Mouse (Mus musculus) cerebellum, postnatal 25 days (tissue): ENCODE measurements around the gene ccdc198.
"Not testable (repeated sequence)": the region's sequence is repeated elsewhere in the genome, so short reads cannot be mapped to it uniquely, and the experiment has no call there.

Source experiments
- DNase-seq, 2 experiments: peaks; one replicate each; pipeline ENCODE4 v3.0.0; 2021; ENCODE audit warnings: mixed read lengths in 2 of 2

ccdc198 gene

DNA sequence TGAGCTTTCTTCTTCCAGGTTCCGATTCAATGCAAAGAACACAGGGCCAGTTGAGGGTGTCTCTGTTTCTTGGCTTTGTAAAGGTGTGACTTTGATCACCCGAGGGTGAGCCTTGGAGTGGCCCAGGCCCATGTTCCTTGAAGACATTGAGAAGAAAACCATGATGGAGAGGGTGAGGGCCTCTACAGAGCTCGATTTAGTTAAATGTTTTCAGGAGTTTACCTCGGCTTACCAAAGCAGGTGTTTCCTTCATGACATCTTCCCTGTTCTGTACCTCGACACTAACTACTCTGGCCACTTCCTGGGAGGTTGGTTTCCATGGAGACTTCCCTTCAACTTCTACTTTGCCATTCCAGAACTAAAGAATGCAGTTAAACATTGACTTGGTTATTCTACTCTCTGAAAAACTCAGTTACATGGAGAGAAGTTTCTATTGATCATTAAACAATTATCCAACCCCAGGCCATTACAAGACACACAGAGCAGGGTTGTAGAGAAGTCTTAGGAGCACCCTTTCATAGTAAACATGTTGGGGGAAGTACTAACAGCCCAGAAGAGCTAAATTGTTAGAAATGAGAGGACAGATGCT, at the start of gene ccdc198:
ccdc198 (minus strand) TSS at position 349 of the 589 bp plus-strand sequence.
- DNase-seq, result no peak

DNA sequence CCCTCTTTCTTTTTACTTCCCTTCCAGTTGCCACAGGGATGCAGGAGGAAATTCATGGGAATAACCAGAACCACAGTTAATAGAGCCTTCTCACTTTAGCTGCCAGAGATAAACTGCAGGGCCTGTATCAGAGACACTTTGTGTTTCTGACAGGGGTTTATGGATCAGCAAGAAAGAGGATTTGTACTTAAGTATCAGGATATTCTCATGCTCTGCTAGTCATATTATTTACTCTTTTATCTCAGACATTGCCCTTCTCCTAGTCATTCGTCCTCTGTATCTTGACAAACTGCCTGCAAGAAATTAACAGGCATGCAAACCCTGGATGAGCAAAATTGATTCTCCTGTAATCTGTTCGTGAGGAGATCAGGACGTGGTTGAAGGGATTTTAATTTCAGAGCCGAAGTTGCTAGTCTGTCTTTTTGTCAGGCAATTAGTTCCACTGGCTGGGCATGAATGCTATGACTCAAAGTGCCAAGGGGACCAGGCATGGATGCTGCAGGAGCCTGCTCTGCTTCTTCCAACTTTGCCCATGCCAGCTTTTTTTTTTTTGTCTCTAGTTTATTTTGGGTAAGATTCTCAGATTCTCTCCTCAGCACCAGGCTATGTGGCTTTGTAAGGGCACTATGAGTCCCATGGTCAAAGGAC, 48.7 kb upstream of the ccdc198 start:
- peak in 1 of 2 experiments; percentile 36 for DNase-seq

DNA sequence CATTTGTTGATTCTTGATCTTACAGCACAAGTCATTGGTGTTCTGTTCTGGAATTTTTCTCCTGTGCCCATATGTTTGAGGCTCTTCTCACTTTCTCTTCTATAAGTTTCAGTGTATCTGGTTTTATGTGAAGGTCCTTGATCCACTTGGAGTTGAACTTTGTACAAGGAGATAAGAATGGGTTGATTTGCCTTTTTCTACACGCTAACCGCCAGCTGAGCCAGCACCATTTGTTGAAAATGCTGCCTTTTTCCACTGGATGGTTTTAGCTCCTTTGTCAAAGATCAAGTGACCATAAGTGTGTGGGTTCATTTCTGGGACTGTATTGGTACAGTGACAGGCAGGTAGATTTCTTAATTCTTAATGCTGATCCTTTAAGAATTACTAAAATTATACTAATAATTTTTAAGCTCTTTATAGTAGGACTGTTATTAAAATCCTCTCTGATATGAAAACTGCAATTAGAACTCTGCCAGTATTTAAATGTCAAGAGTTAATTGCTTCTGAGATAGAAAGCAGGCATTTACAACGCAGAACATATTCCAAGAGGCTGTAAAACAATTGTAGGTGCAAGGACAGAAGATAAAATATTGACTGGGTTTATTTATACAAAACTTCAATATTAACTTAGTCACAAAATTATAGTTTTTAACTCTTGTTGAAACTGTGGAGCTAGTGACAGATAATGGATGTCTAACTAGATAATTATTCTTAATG, 44.9 kb upstream of the ccdc198 start:
- DNase-seq, result no peak

DNA sequence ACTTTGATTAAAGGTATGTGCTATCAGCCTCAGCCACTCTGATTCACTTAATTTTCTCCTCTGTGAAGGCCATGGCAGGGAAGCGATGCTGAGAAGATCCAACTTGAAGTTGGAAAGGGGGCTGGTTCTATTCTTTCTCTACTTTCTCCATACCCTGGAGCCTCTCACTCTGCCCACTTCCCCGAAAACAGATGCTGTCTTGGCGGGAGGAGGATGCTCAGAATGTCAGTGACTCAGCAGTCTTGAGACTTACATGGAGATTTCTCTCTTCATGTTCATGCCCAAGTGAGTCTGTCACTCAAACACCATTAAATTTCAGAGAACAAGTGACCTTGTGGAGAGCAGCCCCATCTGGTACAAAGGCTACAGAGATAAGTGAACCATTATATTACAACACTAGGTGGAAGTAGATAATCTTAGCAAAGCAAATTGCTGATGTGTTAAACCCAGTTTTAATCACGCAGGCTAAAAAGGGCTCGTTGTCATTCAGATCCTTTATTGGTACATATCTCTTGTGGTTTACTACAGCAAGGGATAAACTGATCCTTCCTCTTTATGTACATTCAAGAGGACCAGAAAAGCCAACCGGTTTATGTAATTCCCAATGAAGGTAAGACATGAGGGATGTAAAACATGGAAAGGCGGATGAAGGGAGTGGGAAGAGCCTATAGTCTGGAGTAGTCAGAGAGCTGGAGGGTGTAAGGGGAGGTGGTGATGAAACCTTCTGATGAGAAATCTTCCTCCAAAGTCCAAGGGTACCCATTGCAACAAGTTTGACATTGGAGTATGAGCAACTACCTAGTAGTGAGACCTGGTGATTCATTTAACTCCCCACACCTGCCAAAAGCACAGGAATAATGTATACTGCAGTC, 38.7 kb upstream of the ccdc198 start:
- no peak for DNase-seq

DNA sequence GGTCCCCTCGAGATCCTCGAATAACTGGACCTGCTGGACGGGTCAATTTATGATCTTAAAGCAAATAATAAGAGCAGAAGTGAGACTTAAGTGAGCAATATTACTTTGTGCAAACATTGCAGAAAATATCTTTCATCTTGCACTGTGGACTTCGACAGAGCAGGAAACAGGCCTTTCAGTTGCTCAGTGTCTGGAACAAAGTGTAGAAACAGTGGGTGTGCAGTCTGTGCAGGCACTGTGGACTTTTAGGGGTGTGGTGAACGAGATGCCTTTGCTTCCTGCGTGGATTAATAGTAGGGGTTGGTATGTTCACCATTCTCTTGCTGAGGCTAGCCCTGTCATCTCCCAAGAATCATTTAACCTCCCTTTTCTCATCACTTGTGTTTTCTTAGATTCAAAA, 33.6 kb upstream of the ccdc198 start:
- no peak for DNase-seq

DNA sequence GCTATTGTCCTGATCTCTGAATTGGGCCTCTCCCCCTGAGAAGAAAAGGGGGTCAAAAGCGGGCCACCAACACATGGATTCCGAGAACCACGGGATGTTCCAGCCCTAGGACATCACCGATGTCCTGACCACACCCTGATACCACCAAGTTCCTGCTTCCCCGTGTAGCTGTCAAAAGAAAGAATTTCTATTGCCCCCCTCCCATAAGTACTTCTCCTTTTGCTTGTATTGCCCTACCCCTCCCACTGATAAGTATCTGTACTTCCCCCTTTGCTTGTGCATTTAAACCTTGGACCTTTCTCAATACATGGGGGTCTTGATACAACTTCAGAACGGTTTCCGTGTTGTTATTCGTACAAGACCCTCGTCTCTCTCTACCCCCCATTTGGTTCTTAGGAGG, 33.2 kb upstream of the ccdc198 start:
- not testable (repeated sequence) for DNase-seq

DNA sequence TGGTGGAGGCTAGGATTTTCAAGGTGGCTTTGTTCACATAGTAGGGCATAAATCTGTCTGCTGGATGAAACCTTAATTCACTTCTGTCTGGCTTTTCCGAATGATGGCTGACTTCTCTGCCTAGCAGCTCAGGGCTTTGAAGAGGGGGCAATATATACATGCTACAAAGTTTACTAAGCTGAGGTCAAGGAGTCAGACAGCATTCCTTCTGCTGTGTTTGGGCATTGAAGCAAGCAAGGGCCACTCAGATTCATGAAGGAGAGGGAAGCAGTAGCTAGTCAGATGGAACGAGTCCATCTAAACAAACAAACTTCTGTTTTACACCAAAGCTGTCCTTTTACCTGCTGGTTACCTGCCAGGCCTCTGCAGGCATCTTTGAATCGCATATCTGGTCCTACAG, 32.4 kb upstream of the ccdc198 start:
- DNase-seq, result no peak

DNA sequence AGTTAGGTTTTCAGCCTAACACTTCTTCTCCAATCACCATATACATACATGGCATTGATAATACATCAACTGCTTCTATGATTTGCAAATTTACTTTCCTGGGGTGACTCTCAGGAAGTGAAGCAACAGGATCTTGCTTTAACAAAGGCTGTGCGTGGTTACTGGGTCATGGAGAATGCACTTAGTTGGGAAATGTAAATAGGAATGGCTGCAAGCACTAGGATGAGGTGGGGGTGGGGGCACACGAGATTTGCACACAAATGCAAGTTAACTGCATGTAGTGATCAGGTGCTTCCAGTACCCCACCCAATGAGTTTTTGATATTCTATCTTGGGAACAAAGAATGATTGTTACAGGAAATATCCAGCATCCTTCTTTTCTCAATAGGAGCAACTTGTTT, 30.1 kb upstream of the ccdc198 start:
- no peak for DNase-seq

DNA sequence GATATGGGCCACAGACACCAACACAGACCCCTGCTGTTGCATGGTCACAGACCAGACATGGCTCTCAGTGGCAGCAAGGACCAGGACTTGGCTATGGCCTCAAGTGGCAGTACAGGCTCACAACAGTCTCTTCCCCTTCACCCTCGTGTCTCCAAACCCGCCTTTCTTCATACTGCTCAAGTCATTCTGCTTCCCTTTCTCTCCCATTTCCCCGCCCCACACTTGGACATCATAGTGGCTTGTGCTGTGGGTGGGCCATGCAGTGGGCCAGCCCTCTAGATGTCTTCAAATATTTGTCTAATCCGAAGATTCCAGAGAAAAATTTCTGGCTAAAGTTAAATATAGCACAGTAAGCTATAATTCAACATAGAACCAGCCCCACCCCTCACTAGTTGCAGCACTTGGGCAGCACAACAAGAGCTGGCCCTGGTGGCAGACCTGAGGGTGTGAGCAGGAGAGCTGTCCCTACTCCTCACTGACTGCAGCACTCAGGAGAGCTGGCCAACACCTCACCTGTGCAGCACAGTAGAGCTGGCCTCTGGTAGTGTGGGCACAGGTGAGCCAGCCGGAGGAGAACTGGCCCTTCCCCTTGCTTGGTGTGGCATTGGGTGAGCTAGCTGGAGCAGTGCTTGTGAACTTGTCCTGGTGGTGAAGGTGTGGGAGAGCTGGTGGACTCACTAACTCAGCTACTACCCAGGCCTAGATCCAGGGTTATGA, 20.2 kb upstream of the ccdc198 start:
- DNase-seq, result no peak

DNA sequence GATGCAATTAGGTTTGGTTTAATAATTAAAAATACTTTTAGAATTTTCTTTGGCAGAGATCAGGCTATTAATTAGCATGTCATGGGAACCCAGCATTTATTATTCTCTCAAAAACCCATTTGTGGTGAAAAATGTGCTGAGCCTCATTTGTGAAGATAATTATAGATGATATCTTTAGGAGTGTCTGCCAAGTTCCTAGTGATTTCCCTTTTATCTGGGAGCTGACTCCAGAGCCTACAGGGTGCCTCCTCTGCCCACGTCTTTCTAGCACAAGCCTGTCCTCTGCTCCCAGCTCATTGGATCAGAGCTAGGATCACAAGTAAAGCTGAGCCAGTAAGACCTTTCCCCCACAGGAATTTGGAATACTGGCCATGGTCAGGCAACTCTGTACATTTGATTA, 3.8 kb downstream of the ccdc198 start:
- DNase-seq, result peak; percentile 11 to 32

DNA sequence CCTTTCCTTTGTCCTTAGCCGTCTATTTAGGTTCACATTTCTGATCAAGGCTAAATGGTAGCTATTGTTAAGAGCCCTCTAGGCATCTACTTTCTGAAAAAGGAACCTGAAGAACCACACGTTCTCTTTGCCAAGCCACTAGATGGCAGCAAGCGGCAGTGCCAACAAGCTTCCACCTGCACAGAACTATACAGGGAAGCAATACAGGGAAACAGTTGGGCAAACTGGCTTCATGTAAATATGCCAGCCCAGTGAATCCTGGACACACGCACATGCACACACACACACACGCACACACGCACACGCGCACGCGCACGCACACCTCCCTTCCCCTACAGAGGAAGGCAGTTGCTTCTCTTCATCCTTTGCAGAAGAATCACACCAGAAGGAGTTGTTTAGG, 7.1 kb downstream of the ccdc198 start:
- DNase-seq, result peak; percentile 73 to 87

DNA sequence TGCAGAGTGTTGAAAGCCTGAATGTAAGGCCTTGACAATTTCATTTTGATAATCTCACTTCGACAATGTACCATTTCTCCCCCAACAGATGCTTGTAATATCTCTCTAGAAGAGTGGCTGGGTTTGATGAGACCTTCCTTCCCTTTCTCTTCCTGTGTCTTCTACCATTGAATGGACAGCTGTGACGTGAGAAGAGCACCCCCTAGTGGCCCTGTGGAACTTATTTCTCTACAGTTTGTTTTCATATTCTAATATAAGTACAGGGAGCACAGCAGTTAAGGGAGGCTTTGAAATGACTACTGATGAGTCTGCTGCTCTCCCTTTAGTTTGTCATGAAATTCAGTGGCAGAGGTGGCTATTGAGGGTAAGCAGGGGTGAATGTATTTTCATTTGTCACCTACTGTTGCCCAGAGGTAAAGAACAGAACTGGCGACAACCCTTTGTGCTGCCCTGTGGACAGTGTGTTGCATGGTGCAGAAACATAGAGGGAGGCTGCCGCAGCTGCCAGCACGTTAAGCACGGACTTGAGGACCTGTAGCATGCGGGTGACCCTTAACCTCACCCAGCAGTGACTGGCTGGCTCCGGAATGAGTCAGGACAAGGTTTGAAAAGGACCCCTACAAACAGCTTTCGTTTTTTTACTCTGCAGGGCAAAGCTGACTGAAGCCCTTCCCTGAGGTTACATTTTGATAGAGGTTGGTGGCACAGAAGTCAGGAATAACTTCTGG, 10.3 kb downstream of the ccdc198 start:
- DNase-seq, result peak; percentile 26 to 70

DNA sequence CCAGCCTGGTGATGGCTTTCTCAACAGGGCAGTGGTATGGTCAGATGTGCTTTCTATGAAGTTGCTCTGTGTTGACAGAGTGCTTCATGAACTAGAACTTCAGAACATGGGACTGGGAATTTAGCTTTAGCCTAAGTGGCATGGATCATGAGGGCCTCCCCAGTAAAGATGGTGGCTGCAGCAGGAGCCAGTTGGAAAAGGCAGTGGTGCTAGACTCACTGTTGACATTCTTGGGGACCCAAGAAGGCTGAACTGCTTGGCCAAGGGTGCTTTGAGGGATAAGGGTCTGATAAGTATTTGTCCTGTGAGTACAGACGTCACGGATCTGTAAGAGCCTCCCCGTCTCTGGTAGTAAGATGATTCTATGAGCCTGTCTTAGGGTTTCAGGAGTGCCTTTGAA, 13.4 kb downstream of the ccdc198 start:
- DNase-seq, result no peak

DNA sequence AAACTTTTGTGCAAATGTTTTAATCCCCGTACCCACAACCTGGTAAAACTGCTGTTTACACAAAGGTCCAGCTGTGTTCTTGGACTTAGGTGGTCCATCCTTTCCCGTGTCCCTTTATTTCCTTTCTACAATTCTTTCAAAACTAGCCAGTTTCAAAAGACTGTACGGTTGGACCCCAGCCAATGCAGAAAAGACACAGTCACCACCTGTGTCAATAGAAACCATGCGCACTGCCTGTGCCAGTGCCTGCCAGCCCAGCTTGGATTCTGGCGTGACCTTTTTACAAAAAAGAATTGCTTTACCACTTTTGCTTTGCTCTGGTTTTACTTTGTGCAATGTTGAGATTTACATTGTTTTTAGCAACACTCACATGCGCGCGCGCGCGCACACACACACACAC, 18.3 kb downstream of the ccdc198 start:
- peak; percentile 25 to 73 for DNase-seq

DNA sequence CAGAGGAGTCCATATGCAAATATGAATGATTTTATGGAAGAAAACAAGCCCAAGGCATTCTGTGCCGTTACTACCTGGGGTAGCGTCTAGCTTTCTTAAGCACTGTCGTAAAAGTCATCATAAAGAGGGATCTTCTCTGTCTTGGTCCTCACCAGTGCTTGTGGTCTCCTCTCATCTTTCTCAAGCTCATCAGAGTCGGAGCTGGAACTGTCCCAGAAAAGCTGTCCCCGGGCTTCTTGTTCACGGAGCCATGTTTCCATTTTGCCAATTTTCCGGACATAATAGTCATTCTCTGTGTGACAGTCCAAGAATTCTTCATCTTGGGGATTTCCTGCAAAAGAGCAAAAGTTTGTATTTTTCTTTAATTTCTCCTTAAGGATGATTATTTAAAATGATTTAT, 18.8 kb downstream of the ccdc198 start:
- DNase-seq, result no peak

DNA sequence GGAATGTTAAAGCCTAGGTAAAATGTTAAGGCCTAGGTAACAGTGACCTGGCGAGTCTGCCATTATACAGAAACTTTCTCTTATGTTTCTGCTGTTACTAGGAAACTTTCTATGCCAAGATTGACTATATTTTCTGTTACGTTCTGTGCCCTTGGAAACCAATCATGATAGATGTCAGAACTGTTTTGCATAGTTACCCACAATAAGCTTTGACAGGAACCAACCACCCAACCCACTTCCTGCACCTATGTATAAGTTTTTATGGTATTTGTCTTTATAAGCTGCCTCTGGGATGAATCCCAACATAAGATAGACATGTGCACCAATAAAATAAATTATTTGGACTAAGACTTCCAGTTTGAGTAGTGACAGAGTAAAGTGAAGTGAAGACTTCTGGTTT, 23.5 kb downstream of the ccdc198 start:
- DNase-seq, result no peak

DNA sequence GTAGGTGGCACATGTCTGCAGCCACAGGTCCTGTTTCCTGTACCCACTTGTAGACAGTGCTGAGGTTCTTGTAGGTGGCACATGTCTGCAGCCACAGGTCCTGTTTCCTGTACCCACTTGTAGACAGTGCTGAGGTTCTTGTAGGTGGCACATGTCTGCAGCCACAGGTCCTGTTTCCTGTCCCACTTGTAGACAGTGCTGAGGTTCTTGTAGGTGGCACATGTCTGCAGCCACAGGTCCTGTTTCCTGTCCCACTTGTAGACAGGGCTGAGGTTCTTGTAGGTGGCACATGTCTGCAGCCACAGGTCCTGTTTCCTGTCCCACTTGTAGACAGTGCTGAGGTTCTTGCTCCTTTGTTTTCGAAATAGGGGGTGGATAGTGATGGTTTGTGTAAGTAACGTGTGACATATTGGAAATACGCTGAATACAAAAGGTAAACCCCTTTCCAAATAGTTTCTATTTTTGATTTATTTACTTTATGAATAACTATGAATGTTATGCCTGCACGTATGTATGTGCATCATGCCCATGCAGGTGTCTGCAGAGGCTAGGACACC, 25.7 kb downstream of the ccdc198 start:
- not testable (repeated sequence) for DNase-seq

DNA sequence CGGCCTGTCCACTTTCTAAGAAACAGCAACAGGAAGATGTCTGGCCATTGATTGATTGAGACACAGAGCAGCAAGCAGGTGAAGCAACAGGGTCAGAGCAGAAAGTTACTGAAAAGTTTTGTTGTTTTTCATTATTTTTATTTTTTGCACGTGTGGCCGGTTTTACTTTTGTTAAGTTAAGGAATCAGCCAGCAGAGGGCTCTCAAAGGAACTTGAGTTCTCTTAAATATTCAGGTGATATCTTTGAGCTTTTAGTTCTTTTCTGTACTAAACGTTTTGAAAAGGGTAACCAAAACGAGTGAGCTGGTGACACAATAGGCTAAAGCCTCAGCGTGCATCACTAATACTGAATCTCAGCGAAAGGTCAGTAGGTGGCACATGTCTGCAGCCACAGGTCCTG, 26.6 kb downstream of the ccdc198 start:
- DNase-seq, result no peak

DNA sequence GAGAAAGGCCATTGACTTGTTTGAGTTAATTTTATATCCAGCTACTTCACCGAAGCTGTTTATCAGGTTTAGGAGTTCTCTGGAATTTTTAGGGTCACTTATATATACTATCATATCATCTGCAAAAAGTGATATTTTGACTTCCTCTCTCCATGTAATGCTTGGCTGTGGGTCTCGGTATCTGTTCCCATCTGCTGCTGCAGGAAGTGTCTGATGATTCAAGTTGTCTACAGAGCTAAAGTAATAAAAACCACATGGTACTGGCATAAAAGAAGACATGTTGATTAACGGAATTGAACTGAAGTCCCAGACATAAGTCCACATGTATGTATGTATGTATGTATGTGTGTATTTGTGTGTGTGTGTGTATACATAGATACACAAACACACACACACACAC, 35.1 kb downstream of the ccdc198 start:
- not testable (repeated sequence) for DNase-seq

DNA sequence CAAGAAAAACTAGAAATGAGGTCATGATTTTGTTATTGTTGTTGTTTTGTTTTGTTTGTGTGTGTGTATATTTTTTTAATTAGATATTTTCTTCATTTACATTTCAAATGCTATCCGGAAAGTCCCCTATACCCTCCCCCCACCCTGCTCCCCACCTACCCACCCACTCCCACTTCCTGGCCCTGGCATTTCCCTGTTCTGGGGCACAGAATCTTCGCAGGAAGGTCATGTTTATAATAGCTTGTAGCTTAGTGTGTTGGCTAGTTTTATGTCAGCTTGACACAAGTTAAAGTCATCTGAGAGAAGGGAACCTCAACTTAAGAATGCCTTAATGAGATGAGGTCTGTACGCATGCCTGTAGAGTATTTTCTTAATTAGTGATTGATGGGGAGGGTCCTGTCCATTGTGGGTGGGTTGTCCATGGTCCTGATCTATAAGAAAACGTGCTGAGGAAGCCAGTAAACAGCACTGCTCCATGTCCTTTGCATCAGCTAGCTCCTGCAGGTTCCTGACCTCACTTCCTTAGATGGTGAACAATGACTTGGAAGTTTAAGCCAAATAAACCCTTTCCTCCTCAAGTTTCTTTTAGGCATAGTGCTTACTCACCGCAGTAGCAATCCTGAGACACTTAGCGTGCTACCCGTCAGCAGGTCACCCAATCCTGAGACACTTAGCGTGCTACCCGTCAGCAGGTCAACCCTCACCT, 44.0 kb downstream of the ccdc198 start:
- DNase-seq, result no peak

DNA sequence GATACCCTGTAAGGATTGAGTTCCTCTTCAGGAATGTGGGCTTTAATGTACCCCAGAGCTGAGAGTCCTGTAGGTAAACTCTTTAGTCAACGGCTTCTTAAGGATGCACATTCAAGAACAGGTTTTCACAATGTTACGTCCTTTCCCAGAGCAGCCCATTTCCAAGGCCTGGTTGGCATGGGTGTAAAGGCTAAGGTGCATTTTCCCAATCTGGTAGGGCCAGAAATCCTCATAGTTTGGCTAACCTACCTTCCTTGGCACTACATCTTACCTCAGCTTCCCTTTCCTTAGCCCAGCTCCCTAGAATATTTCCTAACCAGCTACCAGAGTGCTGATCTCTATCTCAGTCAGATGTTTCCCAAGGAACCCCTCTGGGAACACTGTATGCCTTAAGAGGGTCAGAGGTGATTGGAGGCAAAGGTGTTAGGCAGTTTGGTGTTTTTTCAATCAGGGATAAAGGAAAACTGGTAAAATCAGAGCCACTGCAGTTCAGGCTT, 48.2 kb downstream of the ccdc198 start:
- DNase-seq, result no peak
